Mouse (Mus musculus): ENCODE results near the gene Anks1.

Gene Anks1

GRCm38 (mm10) chr17:28052293-28052863 lies 143.3 kb downstream of the Anks1 start:
- no peak for DNase-seq (ENCODE audit: low spot score)

DNA sequence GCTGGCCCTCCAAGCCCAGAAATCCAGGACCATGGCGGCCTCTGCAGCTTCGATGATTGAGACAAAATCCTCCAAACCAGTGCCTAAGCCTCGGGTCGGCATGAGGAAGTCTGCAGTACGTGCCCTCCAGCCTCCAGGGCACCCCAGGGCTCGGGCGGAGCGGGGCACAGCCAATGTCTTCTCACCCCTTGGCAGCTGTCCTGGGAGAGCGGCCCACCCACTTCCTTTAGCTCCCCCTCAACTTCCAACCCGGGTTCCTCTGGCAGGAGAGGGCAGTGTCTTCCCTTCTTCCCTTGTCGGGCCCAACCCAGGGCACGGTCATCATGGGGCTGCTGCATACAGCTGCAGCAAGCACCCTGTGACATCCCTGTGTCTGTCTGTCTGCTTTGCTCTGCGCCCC lies 149.2 kb downstream of the Anks1 start:
- no peak for DNase-seq (ENCODE audit: low spot score)

- DNase-seq (ENCODE audit: low spot score): no peak
Measured at GRCm38 (mm10) chr17:28060681-28061080, 151.6 kb downstream of the Anks1 start.

DNA sequence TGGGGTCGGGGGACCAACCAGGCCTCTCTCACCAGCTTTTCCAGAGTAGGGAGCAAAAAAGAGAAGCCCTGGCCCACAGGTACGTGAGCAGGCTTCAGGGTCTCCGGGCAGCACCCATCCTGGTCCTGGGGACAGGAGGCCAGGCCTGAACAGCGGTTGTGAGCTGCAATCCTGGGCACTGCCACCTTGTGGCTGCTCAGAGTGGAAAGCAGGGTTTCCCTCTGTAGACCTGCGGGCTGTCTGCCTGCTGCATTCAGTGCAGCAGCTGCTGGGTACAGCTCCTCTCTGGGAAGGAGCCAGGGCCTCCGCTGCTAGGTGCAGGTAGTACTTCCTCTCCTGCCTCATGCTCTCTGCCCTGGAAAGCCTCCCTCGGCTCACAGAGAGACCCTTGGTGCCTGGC lies 152.4 kb downstream of the Anks1 start:
- no peak for DNase-seq (ENCODE audit: low spot score)

DNA sequence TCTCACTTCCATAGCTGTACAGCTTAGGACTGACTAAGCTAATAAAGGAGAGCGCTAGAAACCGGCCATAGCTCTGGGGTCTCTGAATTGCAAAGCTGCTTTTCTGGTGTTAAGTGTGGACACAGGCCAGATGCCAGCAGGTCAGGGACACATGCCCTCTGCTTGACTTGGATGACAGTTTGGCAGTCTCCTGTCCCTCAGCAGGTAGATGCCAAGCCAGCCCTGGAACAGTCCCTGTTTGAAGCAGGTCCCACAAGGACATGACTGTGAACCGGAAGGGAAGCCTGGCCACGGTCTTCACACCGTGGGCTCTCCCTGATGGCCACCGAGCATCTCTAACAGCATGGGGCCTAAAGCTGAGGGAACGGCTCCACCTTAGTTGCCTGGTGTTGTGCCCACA lies 153.6 kb downstream of the Anks1 start:
- no peak for DNase-seq (ENCODE audit: low spot score)

- DNase-seq (ENCODE audit: low spot score): no peak
Measured at GRCm38 (mm10) chr17:28063163-28063562, 154.1 kb downstream of the Anks1 start.

DNA sequence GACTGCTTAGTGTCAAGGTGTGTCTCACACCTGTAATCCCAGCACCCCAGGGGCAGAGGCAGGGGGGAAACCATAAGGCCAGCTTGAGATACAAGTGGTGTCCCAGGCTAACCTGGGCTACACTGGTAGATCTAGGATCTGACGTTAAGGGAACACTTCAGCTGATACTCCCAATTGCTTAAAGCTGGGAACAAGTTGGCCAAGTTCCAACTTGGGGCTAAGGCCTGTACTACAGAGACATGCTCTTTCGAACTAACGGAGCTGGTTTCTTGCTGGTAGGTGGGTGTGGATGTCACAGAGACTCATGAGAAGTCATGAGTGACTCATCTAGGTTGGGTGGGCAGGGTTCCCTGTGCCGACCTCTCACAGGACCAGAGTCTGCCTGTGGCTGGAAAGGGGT lies 158.2 kb downstream of the Anks1 start:
- DNase-seq (ENCODE audit: low spot score): no peak

DNA sequence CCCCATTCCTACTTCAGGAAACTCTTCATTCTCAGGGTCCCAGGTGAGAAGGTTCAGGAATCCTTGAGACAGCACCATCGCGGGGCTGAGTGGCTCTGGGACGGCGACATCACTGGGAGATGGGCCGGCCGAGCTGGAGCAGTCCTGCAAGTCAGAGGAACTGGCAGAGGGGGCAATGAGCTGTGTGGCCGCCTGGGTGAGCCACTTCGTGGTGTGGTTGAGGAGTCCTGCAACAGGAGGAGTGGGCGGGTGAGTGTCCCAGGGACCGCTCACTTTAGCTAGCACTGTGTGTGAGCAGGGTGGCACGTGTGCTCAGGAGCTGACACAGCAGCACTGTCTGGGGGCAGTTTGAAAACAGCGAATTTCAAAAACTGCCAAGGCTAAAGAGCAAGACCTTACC lies 160.3 kb downstream of the Anks1 start:
- DNase-seq (ENCODE audit: low spot score): no peak

DNA sequence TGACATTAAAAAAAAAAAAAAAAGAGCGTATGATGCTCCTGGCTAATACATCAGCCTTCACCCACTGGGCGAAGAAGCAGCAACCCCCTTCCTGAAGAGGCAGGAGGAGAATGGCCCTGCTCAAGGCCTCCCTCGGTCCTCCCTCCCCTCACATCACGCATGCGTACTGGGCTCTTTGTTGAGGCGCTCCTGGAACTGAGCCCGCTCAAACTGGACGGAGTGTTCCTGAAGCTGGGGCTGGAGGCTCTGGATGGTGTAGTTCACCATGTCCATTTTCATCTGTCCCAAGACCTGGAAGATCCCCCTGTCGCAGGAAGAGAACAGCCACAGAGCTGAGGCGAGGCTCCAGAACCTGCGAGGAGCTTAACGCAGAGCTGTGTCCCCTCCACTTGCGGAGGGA lies 161.2 kb downstream of the Anks1 start:
- peak; percentile 47 for DNase-seq (ENCODE audit: low spot score)

GRCm38 (mm10) chr17:28072730-28073129 lies 163.6 kb downstream of the Anks1 start:
- no peak for DNase-seq (ENCODE audit: low spot score)

- no peak for DNase-seq (ENCODE audit: low spot score)
Measured at GRCm38 (mm10) chr17:28074486-28074885, 165.4 kb downstream of the Anks1 start.

GRCm38 (mm10) chr17:28078028-28078427 lies 168.9 kb downstream of the Anks1 start:
- no peak for DNase-seq (ENCODE audit: low spot score)

GRCm38 (mm10) chr17:28079618-28080017 lies 170.5 kb downstream of the Anks1 start:
- DNase-seq (ENCODE audit: low spot score): peak; percentile 70

DNA sequence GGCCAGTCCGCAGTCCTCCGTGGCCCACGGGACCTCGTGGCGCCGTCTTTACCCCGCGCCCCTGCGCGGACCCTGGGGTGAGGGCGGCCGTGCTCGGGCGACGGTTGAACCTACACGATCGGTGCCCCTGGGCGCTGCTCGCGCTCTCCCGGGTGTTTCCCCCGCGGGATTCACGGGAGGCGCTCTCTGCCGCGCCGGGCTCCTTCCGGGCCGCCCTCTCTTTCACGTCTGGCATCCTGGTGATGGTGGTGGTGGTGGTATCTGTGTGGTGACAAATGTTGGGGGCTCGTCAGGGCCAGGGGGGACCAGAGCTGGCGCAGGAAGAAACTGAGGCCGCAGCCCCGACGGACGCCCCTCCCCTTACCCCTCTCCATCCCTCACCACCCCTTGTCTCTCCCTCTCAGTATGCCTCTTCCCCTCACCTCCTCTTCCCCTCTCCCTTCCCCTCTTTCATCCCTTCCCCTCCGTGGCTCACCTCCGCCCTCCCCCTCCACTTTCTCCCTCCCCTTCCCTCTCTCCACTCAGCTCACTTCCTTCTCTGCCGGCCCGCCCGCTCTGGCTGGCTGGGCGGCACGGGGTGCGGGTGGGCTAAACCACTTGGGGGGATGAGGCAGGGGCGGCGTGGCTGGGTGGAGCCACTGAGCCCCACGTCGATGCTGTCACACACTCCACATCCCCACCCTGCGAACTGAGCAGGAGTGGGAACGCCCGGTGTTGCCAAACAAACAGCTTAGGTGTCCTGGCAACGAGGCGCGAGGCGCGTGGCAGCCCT lies 171.1 kb downstream of the Anks1 start, which contains the start of gene Tcp11:
Gene Tcp11, minus strand, starts transcription at position 595 of the 772 bp plus-strand sequence.
- no peak for DNase-seq (ENCODE audit: low spot score)

- no peak for DNase-seq (ENCODE audit: low spot score)
Measured at GRCm38 (mm10) chr17:28080817-28081165, 171.7 kb downstream of the Anks1 start.

DNA sequence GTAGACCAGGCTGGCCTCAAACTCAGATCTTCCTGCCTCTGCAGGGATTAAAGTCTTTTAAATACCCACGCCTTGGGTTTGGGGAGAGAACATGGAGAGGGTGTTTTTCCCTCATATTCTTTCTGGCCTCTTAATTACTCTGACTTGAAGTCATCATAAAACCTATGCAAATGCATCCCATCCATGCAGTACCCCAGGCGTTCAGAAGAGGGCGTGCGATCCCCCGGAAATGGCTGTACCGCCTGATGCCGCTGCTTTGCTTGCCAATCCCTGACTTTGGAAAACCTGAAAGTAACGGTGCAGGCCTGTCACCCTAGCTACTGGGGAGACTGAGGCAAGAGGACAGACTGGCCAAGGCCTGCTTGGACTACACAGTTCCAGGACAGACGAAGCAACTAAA lies 172.3 kb downstream of the Anks1 start:
- DNase-seq (ENCODE audit: low spot score): no peak

GRCm38 (mm10) chr17:28081856-28082255 lies 172.8 kb downstream of the Anks1 start:
- no peak for DNase-seq (ENCODE audit: low spot score)

- DNase-seq (ENCODE audit: low spot score): no peak
Measured at GRCm38 (mm10) chr17:28082863-28083262, 173.8 kb downstream of the Anks1 start.

- no peak for DNase-seq (ENCODE audit: low spot score)
Measured at GRCm38 (mm10) chr17:28084395-28084905, 175.3 kb downstream of the Anks1 start.

- DNase-seq (ENCODE audit: low spot score): peak; percentile 93
Measured at GRCm38 (mm10) chr17:28084964-28085363, 175.9 kb downstream of the Anks1 start.

GRCm38 (mm10) chr17:28087430-28087829 lies 178.3 kb downstream of the Anks1 start:
- DNase-seq (ENCODE audit: low spot score): no peak

- DNase-seq (ENCODE audit: low spot score): no peak
Measured at GRCm38 (mm10) chr17:28088718-28089117, 179.6 kb downstream of the Anks1 start.

DNA sequence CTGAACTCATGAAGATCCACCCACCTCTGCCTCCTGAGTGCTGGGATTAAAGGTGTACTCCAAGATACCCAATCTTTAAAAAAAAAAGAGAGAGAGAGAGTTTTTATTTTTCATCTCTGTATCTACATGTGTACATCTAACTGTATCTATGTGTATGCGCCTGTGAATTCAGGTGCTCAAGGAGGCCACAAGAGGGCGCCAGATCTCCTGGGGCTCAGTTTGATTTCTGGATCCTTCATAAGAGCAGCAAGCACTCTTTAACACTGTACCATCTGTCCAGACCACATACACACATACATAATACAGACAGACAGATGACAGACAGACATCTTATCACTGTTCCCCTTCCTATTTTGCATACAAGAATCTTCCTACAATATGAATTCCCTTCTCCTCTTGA lies 183.2 kb downstream of the Anks1 start:
- DNase-seq (ENCODE audit: low spot score): no peak

- DNase-seq (ENCODE audit: low spot score): no peak
Measured at GRCm38 (mm10) chr17:28093837-28094236, 184.7 kb downstream of the Anks1 start.

Data from ovary, postnatal 14 days (tissue).